Mouse (Mus musculus): ENCODE measurements around the gene Depdc5. TPM values are rescaled to one million over a fixed set of nuclear protein-coding genes. Genes with fewer than 3 reads are reported as not detected.
"Not testable (repeated sequence)": the region's sequence is repeated elsewhere in the genome, so short reads cannot be mapped to it uniquely, and the experiment has no call there.

Depdc5 gene
- polyA plus RNA-seq, 1 experiment from 2014 or later: 29.5 TPM

DNA sequence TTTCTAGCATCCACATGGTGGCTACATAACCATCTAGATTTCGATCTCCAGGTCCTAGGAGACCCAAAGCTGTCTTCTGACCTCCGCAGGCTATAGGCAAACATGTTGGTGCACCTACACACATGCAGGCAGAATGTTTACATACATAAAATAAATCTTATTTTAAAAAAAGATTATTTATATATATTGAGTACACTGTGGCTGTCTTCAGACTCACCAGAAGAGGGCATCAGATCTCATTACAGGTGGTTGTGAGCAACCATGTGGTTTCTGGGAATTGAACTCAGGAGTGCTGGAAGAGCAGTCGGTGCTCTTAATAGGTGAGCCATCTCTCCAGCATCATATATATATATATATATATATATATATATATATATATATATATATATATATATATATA, 50.6 kb downstream of the Depdc5 start:
- peaks cover 59% of the 10 kb centered on the region for H3K36me3 ChIP-seq (ENCODE audit: insufficient read depth)
- WGBS: 72% methylated on average over 3 of the region's 3 CpGs
- no peak for ATAC-seq (ENCODE audit: insufficient read depth)

DNA sequence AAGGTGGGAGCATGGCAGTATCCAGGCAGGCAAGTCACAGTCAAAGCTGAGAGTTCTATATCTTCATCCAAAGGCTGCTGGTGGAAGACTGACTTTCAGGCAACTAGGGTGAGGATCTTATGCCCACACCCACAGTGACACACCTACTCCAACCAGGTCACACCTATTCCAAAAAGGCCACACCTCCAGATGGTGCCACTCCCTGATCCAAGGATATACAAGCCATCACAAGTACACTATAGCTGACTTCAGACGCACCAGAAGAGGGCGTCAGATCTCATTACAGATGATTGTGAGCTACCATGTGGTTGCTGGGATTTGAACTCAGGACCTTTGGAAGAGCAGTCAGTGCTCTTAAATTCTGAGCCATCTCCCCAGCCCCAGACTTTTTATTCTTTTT, 55.8 kb downstream of the Depdc5 start:
- H3K27me3 ChIP-seq (ENCODE audit: insufficient read depth, low read length); DNase-seq; H3K27ac ChIP-seq (ENCODE audit: low read depth); H3K4me1 ChIP-seq (ENCODE audit: insufficient read depth); H3K9ac ChIP-seq; ATAC-seq (ENCODE audit: insufficient read depth); H3K4me2 ChIP-seq; H3K9me3 ChIP-seq (ENCODE audit: low read depth, low read length); H3K4me3 ChIP-seq (ENCODE audit: low read depth, low read length): not testable (repeated sequence)
- peaks cover 65% of the 10 kb centered on the region for H3K36me3 ChIP-seq (ENCODE audit: insufficient read depth)
- WGBS: 90% methylated on average over 2 of the region's 2 CpGs

More for the DNA sequence above, 50.6 kb downstream of the Depdc5 start:
- H3K27me3 ChIP-seq (ENCODE audit: insufficient read depth, low read length): no peaks in the 10 kb centered on the region
- no peak overlapping the region for H3K27ac ChIP-seq (ENCODE audit: low read depth)
- H3K4me2 ChIP-seq: no peak overlapping the region
- H3K9ac ChIP-seq: no peak overlapping the region
- H3K4me3 ChIP-seq (ENCODE audit: low read depth, low read length): no peak overlapping the region
- TF ChIP-seq CTCF (IDR thresholded peaks at IDR 0.05; ENCODE audit: low read depth): peak; percentile 18; the same call in 1 of the 2 replicates
- H3K4me1 ChIP-seq (ENCODE audit: insufficient read depth): no peaks in the 10 kb centered on the region
- H3K9me3 ChIP-seq (ENCODE audit: low read depth, low read length): no peaks in the 10 kb centered on the region
- no peak for DNase-seq

DNA sequence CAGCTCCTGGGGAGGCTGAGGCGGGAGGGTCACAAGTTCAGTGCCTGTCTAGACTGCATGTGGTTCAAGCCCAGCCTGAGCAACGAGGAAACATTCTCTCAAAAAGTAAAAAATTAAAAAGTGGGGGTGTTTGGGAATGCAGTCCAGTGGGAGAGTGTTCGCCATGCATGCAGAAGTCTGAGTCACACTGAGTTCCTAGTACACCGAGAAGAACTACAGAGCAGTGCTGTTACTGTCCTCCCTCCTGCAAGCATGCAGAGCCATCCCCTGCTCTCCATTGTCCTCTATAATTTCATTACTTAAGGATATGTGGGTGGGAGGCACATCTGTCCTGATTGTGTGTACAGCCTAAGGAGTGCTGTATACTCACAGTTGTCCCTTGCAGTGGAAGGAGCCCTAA, 59.4 kb downstream of the Depdc5 start:
- Histone ChIP-seq H3K9ac (no peak overlapping the region), H3K27ac (ENCODE audit: low read depth) (no peak overlapping the region), H3K4me1 (ENCODE audit: insufficient read depth) (no peaks in the 10 kb centered on the region), H3K27me3 (ENCODE audit: insufficient read depth, low read length) (no peaks in the 10 kb centered on the region), H3K36me3 (ENCODE audit: insufficient read depth) (peaks cover 74% of the 10 kb centered on the region), H3K9me3 (ENCODE audit: low read depth, low read length) (no peaks in the 10 kb centered on the region), H3K4me2 (no peak overlapping the region), H3K4me3 (ENCODE audit: low read depth, low read length) (no peak overlapping the region)
- 90% methylated on average over 4 of the region's 4 CpGs for WGBS
- no peak for ATAC-seq (ENCODE audit: insufficient read depth)
- TF ChIP-seq CTCF (IDR thresholded peaks at IDR 0.05; ENCODE audit: low read depth): no peak
- no peak for DNase-seq

DNA sequence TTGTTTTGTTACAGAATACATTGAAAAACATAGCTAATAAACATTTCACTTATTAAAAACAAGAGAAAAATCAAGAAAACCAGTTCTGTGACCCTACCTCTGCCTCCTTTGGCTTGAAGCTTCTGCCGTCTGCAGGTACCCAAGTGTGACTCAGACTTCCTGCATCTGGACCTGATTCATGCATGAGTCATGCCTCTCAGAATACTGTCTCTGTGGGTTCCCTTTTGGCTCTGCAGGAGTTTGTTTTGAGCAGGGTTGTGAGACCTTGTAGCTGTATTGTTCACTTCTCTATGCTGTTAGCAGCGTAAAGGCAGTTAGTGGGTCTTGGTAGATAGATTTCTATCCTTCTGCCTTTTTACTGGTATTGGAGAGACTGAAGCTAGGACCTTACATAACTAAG, 67.3 kb downstream of the Depdc5 start:
- Histone ChIP-seq H3K27me3 (ENCODE audit: insufficient read depth, low read length) (no peaks in the 10 kb centered on the region), H3K4me3 (ENCODE audit: low read depth, low read length) (no peak overlapping the region), H3K36me3 (ENCODE audit: insufficient read depth) (peaks cover 75% of the 10 kb centered on the region), H3K4me1 (ENCODE audit: insufficient read depth) (no peaks in the 10 kb centered on the region), H3K4me2 (no peak overlapping the region), H3K9ac (no peak overlapping the region), H3K9me3 (ENCODE audit: low read depth, low read length) (no peaks in the 10 kb centered on the region), H3K27ac (ENCODE audit: low read depth) (no peak overlapping the region)
- no peak for TF ChIP-seq CTCF (IDR thresholded peaks at IDR 0.05; ENCODE audit: low read depth)
- ATAC-seq (ENCODE audit: insufficient read depth) (no peak), DNase-seq (no peak)
- WGBS: 80% methylated on average over 2 of the region's 2 CpGs

DNA sequence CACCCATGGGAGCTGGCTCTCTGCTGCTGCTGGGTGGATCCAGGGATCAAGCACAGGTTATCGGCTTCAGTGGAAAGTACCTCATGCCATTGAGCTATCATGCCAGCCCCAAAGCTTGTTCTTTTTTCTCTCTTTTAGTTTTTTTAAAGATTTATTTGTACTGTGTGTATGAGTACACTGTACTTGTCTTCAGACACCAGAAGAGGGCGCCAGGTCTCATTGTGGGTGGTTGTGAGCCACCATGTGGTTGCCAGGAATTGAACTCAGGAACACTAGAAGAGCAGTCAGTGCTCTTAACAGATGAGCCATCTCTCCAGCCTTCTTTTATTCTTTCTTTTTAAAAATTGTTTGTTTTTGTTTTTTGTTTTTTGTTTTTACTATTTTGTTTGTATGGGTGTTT, 71.2 kb downstream of the Depdc5 start:
- 56% methylated on average over 2 of the region's 2 CpGs for WGBS

DNA sequence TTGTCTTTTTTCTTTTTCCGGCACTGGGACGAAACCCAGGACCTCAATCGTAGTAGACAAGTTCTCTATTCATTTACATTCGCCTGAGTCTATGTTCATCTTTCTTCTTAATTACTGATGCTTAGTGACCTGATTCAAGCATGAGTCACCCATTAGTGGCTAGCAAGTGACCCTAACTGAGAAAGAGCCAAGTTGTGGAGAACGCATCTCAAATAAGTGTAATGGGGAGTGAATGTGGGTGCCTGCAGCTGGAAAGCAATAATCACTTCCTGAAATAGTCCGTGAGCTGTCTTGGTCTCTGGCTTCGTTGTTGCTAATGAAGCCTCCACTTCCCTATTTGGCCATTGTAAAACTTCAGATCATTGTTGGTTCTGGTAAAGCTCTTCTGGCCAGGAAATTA, 77.1 kb downstream of the Depdc5 start:
- ATAC-seq (ENCODE audit: insufficient read depth): no peak
- no peaks in the 10 kb centered on the region for H3K4me1 ChIP-seq (ENCODE audit: insufficient read depth)
- H3K4me3 ChIP-seq (ENCODE audit: low read depth, low read length): no peak overlapping the region
- no peak overlapping the region for H3K4me2 ChIP-seq
- H3K27me3 ChIP-seq (ENCODE audit: insufficient read depth, low read length): no peaks in the 10 kb centered on the region
- no peak overlapping the region for H3K9ac ChIP-seq
- H3K36me3 ChIP-seq (ENCODE audit: insufficient read depth): peaks cover 81% of the 10 kb centered on the region
- DNase-seq: no peak
- H3K9me3 ChIP-seq (ENCODE audit: low read depth, low read length): no peaks in the 10 kb centered on the region
- no peak for TF ChIP-seq CTCF (IDR thresholded peaks at IDR 0.05; ENCODE audit: low read depth)
- WGBS: 93% methylated on average over 7 of the region's 7 CpGs
- H3K27ac ChIP-seq (ENCODE audit: low read depth): no peak overlapping the region

More for the DNA sequence above, 71.2 kb downstream of the Depdc5 start:
- Histone ChIP-seq H3K9ac (no peak overlapping the region), H3K9me3 (ENCODE audit: low read depth, low read length) (no peaks in the 10 kb centered on the region), H3K27ac (ENCODE audit: low read depth) (no peak overlapping the region), H3K36me3 (ENCODE audit: insufficient read depth) (peaks cover 71% of the 10 kb centered on the region), H3K4me2 (no peak overlapping the region), H3K4me1 (ENCODE audit: insufficient read depth) (no peaks in the 10 kb centered on the region), H3K4me3 (ENCODE audit: low read depth, low read length) (no peak overlapping the region), H3K27me3 (ENCODE audit: insufficient read depth, low read length) (no peaks in the 10 kb centered on the region)
- peak; percentile 37 for DNase-seq
- TF ChIP-seq CTCF (IDR thresholded peaks at IDR 0.05; ENCODE audit: low read depth): peak; percentile 40
- no peak for ATAC-seq (ENCODE audit: insufficient read depth)

DNA sequence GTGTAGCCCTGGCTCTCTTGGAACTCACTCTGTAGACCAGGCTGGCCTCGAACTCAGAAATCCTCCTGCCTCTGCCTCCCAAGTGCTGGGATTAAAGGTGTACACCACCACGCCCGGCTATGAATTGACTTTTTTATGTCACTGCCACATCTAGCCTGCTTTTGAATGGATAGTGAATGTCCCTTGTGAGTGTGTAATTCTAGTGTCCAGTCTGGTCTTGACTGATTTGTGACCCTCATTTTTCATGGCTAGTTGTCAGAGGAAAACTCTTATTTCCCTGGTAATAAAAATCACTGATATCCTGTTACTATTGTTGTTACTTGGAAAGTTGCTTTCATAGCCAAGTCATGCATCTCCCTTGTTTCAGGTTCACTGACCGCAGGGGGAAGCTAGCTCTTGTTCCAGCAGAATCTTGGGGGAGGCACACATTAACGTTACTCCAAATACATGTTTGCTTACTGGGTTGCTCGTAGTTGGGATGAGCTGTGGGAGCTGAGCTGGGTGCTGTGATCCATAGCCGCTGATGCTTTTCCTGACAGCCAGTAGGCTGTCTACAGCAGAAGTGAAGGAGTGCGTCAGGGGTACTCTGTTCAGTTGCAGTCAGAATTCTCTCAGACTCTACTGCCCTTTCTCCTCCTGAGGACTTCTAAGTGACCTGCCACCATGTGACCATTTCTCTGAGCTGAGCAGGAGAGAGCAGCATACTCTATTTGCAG, 77.9 kb downstream of the Depdc5 start:
- Histone ChIP-seq H3K27ac (ENCODE audit: low read depth) (no peak overlapping the region), H3K4me1 (ENCODE audit: insufficient read depth) (no peaks in the 10 kb centered on the region), H3K36me3 (ENCODE audit: insufficient read depth) (peaks cover 75% of the 10 kb centered on the region), H3K9me3 (ENCODE audit: low read depth, low read length) (no peaks in the 10 kb centered on the region), H3K4me3 (ENCODE audit: low read depth, low read length) (no peak overlapping the region), H3K4me2 (no peak overlapping the region), H3K9ac (no peak overlapping the region), H3K27me3 (ENCODE audit: insufficient read depth, low read length) (no peaks in the 10 kb centered on the region)
- ATAC-seq (ENCODE audit: insufficient read depth): no peak
- TF ChIP-seq CTCF (IDR thresholded peaks at IDR 0.05; ENCODE audit: low read depth): no peak
- no peak for DNase-seq
- whole genome bisulfite sequencing: 91% methylated on average over 8 of the region's 8 CpGs

Data from lung, embryonic 14.5 days (tissue).